Mouse (Mus musculus) embryonic fibroblast, embryonic 13.5 days (primary cell): Measurements from ENCODE around the gene Rps26.

ENCODE experiments used
- CTCF ChIP-seq: IDR thresholded peaks from 2 replicates; pipeline ENCODE4 v1.5.1; 2011; ENCODE audit warnings: mild to moderate bottlenecking, control low read depth, low read length, moderate library complexity, borderline replicate concordance; ENCODE audit not compliant: insufficient read depth
- POLR2A ChIP-seq: IDR thresholded peaks from 2 replicates; pipeline ENCODE4 v1.6.1; 2011; ENCODE audit warnings: low read depth, mild to moderate bottlenecking, control low read depth, low read length, moderate library complexity

GRCm38 (mm10) chr10:128618570-128618969, 8.0 kb downstream of the Rps26 start:
- no peak for TF ChIP-seq CTCF
- no peak for TF ChIP-seq POLR2A
